Mouse (Mus musculus) stomach, postnatal 0 days (tissue): ENCODE results near the gene Gdf7.

Experiments
- CTCF ChIP-seq: IDR thresholded peaks from 2 replicates; pipeline ENCODE4 v1.5.1; 2016; ENCODE audit warnings: antibody characterized with exemption, low read depth, mild to moderate bottlenecking, moderate library complexity
- EP300 ChIP-seq: optimal IDR thresholded peaks from 2 replicates; pipeline ENCODE3; 2016; ENCODE audit warnings: antibody characterized with exemption

GRCm38 (mm10) chr12:8313773-8314172, 12.0 kb upstream of the Gdf7 start:
- TF ChIP-seq CTCF (no peak), EP300 (no peak)
